Mouse (Mus musculus): ENCODE results near the gene Gm17482.

The Gm17482 gene

DNA sequence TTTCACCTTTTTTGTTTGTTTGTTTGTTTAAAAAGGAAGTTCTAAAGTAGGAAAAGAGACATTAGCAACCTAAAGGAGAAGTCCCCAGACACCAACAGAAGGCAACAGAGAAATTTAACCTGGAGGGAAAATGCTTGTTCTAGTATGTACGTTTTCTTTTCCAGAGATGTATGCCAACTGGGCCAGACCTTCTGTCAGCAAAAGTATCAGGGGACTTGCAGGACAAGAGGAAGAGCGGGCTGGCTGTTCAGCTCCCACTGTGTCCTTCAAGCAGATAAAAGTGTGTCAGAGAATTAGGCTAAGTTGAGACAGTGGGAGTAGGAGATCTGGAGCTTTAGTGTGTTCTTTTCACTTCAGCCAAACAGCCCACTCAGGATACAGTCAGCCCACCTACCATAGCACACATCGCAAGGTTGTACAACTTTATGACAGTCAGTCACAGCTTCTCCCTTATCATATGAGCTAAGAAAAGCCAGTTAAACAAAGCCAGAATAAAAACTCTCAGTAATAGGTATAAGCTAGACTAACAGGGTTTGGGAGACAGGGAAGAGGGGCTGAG lies 18.4 kb downstream of the Gm17482 start:
- no peak for DNase-seq (ENCODE audit: low read depth, low spot score)

GRCm38 (mm10) chr6:115251531-115251985 lies 24.4 kb downstream of the Gm17482 start:
- DNase-seq (ENCODE audit: low read depth, low spot score), result no peak

- no peak for DNase-seq (ENCODE audit: low read depth, low spot score)
These were observed 25.1 kb downstream of the Gm17482 start, which contains the start of gene Timp4 for GRCm38 (mm10) chr6:115252099-115252873. Gene Timp4 (minus strand): TSS chr6:115252205.

DNA sequence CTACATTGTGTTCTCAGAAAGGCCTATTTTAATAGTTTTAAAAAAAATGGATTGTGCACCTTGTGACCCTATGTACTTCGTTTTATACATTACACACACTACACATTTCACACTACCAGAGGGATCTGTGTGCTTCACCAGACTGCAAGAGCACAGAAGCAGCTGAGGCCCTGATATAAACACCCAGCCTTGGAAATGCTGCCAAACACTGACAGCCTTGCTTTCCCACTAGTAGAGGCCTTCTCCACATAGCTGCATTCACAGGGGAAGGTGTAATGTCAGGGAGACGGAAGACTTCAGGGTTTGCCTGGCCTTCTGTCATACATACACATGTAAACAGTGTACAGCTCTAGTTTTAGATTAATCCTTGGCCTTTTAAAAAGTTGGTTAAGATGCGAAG lies 28.0 kb downstream of the Gm17482 start:
- no peak for DNase-seq (ENCODE audit: low read depth, low spot score)

DNA sequence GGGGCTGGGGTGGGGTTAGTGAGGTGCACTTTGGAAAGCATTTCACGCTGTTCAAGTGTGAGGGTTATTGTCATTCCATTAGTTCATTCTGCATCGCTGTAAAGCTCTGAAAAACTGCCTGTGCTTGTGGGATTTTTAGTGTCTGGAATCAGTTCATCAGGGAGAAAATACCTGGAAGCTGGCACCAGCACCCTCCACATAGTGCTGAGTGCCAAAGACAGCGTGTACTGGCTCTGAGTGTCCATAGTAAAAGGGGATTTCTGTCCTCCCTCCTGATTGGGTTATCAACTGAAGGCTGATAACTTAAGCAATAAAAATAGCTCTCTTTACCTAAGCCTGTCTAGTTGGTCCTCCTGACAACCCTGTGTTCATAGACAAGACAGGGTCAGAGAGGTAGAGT lies 33.4 kb downstream of the Gm17482 start:
- no peak for DNase-seq (ENCODE audit: low read depth, low spot score)

DNA sequence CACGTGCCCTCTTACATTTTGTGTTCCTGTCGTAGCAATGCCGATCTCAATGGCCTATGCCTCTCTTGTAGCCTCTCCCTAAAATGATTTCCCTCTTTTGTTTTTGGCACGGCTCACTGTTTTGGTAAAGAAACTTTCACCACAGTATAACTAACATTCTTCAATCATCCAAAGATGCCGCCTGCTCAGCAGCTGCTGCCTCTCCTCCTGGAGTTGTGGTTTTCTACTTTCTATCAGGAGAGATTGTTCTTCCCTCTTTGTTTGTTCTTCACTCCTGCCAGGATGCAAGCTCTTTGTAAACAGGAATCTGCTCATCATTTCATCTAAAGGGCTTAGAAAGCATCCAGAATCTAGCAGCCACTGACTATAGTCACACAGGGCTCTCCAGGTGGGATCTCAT lies 39.6 kb downstream of the Gm17482 start:
- DNase-seq (ENCODE audit: low read depth, low spot score), result no peak

DNA sequence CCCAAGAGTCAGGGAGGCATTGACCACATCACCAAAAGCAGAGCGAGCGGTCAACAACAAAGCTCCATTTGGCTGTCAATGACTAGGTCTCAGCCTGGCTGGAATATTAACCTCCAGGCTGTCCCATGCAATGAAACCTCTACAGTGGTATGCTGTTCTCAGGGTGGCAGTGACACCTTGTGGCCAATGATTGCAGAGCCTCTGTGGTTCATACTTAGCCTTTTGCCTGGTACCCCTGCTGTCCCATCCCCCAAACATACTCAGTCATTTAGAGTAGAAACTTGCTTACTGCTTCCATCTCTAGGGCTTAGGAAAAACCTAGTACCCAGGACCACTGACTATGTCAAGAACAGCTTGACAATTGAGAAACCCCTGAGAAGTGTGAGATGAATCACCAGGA lies 40.8 kb downstream of the Gm17482 start:
- DNase-seq (ENCODE audit: low read depth, low spot score), result peak; percentile 46

GRCm38 (mm10) chr6:115268551-115269385 lies 41.6 kb downstream of the Gm17482 start:
- DNase-seq (ENCODE audit: low read depth, low spot score), result no peak

GRCm38 (mm10) chr6:115269561-115269960 lies 42.4 kb downstream of the Gm17482 start:
- DNase-seq (ENCODE audit: low read depth, low spot score), result no peak

DNA sequence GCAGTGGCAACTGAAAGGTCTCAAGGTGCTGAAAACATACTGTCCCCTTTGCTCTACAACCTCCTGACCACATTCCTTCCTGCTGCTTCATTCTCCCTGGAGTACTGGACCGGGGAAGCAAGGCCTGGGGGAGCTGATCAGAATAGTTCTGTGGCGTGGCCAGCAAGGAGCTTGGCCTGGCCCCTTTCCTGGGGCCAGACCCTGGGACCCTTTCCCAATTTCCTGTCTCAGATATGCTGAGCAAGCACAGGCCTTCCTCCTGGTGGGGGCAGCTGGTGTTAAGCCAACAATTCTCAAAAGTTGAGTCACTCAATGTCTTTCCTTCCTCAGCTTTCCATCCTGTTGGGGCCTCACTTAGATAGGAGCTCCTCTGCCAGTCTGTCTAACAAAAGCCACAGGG lies 42.9 kb downstream of the Gm17482 start:
- DNase-seq (ENCODE audit: low read depth, low spot score), result no peak

DNA sequence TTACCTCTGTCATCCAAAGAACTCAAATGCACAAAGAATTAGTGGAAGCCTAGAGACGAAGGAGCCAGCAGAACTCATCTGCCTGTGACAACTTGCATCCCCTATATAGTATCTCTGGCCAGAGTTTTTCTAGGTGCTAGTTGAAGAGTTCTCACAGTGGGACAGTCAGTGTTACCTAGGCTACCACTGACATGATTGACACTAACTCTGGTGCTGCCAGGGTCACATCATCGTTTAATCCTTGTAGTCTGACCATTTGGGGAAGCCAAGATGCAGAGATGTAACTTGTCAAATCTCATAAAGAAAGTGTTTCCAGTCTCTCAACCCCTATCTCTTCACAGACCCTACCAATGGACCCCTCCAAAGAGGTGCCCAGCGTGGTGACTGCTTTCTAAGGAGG lies 44.2 kb downstream of the Gm17482 start:
- no peak for DNase-seq (ENCODE audit: low read depth, low spot score)

DNA sequence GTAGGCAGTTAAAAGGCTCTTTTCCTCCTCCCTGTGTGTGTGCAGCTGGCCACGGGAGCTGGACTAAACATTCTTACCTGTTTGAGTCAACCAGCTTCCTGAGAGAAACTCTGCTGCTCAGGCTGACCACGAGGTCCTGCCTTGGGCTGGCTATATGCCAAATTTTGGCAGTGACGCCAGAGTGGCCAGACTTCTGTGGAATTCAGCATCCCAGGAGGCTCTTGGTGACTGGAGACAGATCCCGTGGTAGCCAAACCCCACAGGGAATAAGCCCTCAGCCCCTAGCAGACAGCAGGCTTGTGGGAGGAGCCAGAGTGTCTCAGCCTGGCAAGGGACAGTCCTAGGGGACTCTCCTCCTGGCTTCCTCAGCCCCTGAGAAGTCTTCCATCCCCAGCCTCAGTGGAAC lies 44.7 kb downstream of the Gm17482 start:
- no peak for DNase-seq (ENCODE audit: low read depth, low spot score)

GRCm38 (mm10) chr6:115273346-115273745 lies 46.2 kb downstream of the Gm17482 start:
- no peak for DNase-seq (ENCODE audit: low read depth, low spot score)

- DNase-seq (ENCODE audit: low read depth, low spot score), result no peak
These were observed 47.6 kb downstream of the Gm17482 start for GRCm38 (mm10) chr6:115274705-115275104.

DNA sequence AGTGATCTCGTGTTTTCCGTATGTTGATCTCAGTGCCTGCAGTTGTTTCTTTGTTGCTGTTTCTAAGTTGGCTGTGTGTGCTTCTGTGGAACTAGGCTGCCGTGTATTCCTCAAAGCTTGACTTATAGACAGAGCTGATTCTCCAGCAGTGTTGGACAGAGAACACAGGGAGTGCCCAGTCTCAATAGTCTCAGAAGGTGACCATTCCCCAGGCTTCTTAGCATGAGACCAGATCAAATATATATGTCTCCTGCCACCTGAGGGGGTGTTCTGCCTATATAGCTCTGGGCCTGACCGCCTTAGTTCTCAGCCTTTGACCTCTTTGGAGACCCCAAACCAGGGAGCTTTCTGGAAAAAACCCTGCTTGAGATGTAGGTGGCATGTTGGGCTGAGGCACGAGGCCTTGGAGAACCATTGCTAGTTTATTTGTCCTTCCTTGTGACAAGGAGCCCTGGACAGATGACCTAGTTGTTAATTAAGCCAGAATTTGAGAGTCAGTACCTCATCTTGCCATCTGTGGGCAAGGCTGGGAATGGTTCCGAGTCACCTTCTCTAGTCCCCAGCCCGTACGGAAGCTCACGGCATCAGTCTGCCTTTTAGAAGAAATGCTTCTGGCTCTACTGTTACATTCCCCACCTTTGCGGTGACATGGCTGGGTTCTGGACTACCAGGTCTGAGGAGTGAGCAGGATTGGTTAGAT lies 48.1 kb downstream of the Gm17482 start:
- DNase-seq (ENCODE audit: low read depth, low spot score), result no peak

GRCm38 (mm10) chr6:115278086-115278485 lies 50.9 kb downstream of the Gm17482 start:
- DNase-seq (ENCODE audit: low read depth, low spot score), result no peak

DNA sequence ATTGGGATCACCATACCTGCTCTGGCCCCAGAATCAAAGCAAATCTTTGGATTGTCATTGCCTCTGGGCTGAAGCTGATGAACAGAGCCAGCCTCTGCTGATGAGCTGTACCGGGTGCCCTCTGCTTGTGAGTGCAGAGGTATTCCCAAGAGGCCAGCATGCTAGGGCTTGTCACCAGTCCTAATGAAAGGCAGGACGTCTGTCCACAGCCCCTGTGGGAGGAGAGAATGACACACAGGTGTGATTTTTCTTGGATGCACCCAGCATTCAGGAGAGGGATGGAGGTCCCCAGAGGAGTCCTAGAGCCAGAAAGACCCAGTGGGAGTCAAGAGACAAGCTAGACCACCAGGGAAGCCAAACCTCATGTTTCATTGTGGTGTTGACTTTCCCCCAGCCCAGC lies 52.5 kb downstream of the Gm17482 start:
- DNase-seq (ENCODE audit: low read depth, low spot score), result no peak

DNA sequence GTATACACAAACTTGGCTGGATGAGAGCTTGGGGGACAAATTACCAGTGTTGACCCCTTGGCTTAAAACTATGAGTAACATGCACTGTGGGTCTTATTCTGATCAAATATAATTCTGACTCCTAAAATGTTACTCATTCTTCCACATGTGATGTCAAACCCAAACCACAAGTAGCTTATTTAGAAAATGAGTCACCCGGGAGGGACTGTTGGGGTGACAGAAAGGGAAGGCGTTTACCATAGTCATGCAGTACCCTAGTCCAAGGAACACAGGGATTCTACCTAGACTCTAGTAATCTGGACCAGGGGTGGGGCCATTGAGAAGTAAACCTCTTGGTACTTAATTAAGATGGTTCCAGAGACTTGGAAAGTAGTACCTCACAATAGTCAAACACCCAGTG lies 57.0 kb downstream of the Gm17482 start:
- no peak for DNase-seq (ENCODE audit: low read depth, low spot score)

- DNase-seq (ENCODE audit: low read depth, low spot score), result no peak
These were observed 59.3 kb downstream of the Gm17482 start for GRCm38 (mm10) chr6:115286441-115286840.

DNA sequence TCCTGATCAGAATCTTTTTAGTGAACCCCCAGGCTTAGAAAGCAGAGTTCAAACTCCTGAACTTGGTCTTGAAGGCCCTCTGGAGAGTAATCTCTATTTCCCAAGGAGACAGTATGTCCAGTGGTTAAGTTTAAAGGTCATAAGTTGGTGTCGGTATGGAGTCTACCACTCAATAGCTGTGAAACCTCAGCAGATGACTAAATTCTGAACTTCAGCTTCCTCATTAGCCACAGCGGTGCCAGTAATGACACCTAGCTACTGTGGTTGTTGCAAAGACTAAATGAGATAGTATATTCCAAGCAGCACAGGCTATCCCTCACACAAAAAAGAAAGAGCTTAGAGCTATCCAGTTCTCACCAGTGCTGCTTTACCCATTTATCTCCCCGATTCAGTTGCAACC lies 61.1 kb downstream of the Gm17482 start:
- no peak for DNase-seq (ENCODE audit: low read depth, low spot score)

GRCm38 (mm10) chr6:115290561-115290960 lies 63.4 kb downstream of the Gm17482 start:
- DNase-seq (ENCODE audit: low read depth, low spot score), result no peak

GRCm38 (mm10) chr6:115291068-115291467 lies 63.9 kb downstream of the Gm17482 start:
- no peak for DNase-seq (ENCODE audit: low read depth, low spot score)
